Mouse (Mus musculus) telencephalon, adult 2 months (tissue): ENCODE results near the gene Poc1a.
A peak's percentile ranks its signal among the peaks of the same experiment; 100 is the strongest.

Source experiments
- DNase-seq: peaks from one replicate; pipeline ENCODE4 v3.0.0-alpha.2; 2011; ENCODE audit warnings: low read depth, low spot score

Poc1a gene

GRCm38 (mm10) chr9:106301446-106302080 is 20.7 kb downstream of the Poc1a start:
- no peak for DNase-seq

GRCm38 (mm10) chr9:106302446-106303150 is 21.7 kb downstream of the Poc1a start:
- DNase-seq, result no peak

GRCm38 (mm10) chr9:106303460-106303960 is 22.6 kb downstream of the Poc1a start:
- no peak for DNase-seq

- DNase-seq, result no peak
These were observed 24.4 kb downstream of the Poc1a start for GRCm38 (mm10) chr9:106305228-106305627.

- no peak for DNase-seq
These were observed 25.9 kb downstream of the Poc1a start for GRCm38 (mm10) chr9:106306662-106307351.

GRCm38 (mm10) chr9:106308151-106308550 is 27.3 kb downstream of the Poc1a start:
- no peak for DNase-seq

- no peak for DNase-seq
These were observed 27.7 kb downstream of the Poc1a start for GRCm38 (mm10) chr9:106308555-106308954.

- DNase-seq, result no peak
These were observed 28.1 kb downstream of the Poc1a start for GRCm38 (mm10) chr9:106308983-106309382.

- DNase-seq, result no peak
These were observed 29.0 kb downstream of the Poc1a start for GRCm38 (mm10) chr9:106309859-106310258.

GRCm38 (mm10) chr9:106311625-106312191 is 30.8 kb downstream of the Poc1a start:
- DNase-seq, result no peak

GRCm38 (mm10) chr9:106312950-106313360 is 32.1 kb downstream of the Poc1a start:
- no peak for DNase-seq

GRCm38 (mm10) chr9:106314196-106314595 is 33.3 kb downstream of the Poc1a start:
- no peak for DNase-seq

GRCm38 (mm10) chr9:106318074-106318473 is 37.2 kb downstream of the Poc1a start:
- no peak for DNase-seq

- no peak for DNase-seq
These were observed 38.2 kb downstream of the Poc1a start for GRCm38 (mm10) chr9:106319095-106319494.

- DNase-seq, result no peak
These were observed 41.6 kb downstream of the Poc1a start for GRCm38 (mm10) chr9:106322497-106322896.

GRCm38 (mm10) chr9:106326241-106326640 is 45.4 kb downstream of the Poc1a start:
- DNase-seq, result no peak

GRCm38 (mm10) chr9:106327125-106327809 is 46.4 kb downstream of the Poc1a start:
- peak; percentile 90 for DNase-seq

GRCm38 (mm10) chr9:106328068-106328610 is 47.3 kb downstream of the Poc1a start:
- no peak for DNase-seq

- DNase-seq, result no peak
These were observed 48.1 kb downstream of the Poc1a start for GRCm38 (mm10) chr9:106328772-106329511.

GRCm38 (mm10) chr9:106332746-106333145 is 51.9 kb downstream of the Poc1a start:
- DNase-seq, result no peak

GRCm38 (mm10) chr9:106337620-106338019 is 56.8 kb downstream of the Poc1a start:
- peak; percentile 80 for DNase-seq
